Mouse (Mus musculus) limb, embryonic 14.5 days (tissue): ENCODE measurements around the gene Irf2bp2. TPM values are rescaled to one million over a fixed set of nuclear protein-coding genes. Genes with fewer than 3 reads are reported as not detected.

Experiments used
- ATAC-seq: fragments of 200-750 bp; cut with Nextera tagmentation; 2 replicates; pipeline ENCODE4 v1.8.0; 2017; ENCODE audit warnings: low read depth, moderate number of reproducible peaks, moderate TSS enrichment; ENCODE audit not compliant: low FRiP score
- DNase-seq: peaks from one replicate; pipeline ENCODE4 v3.0.0-alpha.2; 2015; ENCODE audit warnings: low spot score
- H3K27ac ChIP-seq: fragments of 300-500 bp; sonication (generic); replicated peaks from 2 replicates; pipeline ENCODE4 v1.5.1; 2014; ENCODE audit warnings: low read depth, mild to moderate bottlenecking, low read length, moderate library complexity, mixed read lengths
- H3K27me3 ChIP-seq: fragments of 300-500 bp; sonication (generic); 2 replicates; pipeline ENCODE4 v1.6.1; 2014; ENCODE audit warnings: low read length, mixed read lengths; ENCODE audit not compliant: control insufficient read depth, insufficient read depth
- H3K36me3 ChIP-seq: fragments of 300-500 bp; sonication (generic); 2 replicates; pipeline ENCODE4 v1.6.1; 2014; ENCODE audit warnings: mild to moderate bottlenecking, low read length, moderate library complexity, mixed read lengths; ENCODE audit not compliant: control insufficient read depth, insufficient read depth
- H3K4me1 ChIP-seq: fragments of 300-500 bp; sonication (generic); 2 replicates; pipeline ENCODE4 v1.6.1; 2014; ENCODE audit warnings: antibody characterized with exemption, low read length, mixed read lengths; ENCODE audit not compliant: control insufficient read depth, insufficient read depth
- H3K4me2 ChIP-seq: fragments of 300-500 bp; sonication (generic); replicated peaks from 2 replicates; pipeline ENCODE4 v1.6.1; 2014; ENCODE audit warnings: low read depth, mild to moderate bottlenecking, low read length, moderate library complexity; ENCODE audit not compliant: severe bottlenecking
- H3K4me3 ChIP-seq: fragments of 300-500 bp; sonication (generic); replicated peaks from 2 replicates; pipeline ENCODE4 v1.5.1; 2014; ENCODE audit warnings: low read length
- H3K9ac ChIP-seq: fragments of 300-500 bp; sonication (generic); 2 replicates; pipeline ENCODE4 v1.6.1; 2014; ENCODE audit warnings: mild to moderate bottlenecking, low read depth, low read length, moderate library complexity; ENCODE audit not compliant: severe bottlenecking
- H3K9me3 ChIP-seq: fragments of 300-500 bp; sonication (generic); 2 replicates; pipeline ENCODE4 v1.6.1; 2016; ENCODE audit warnings: low read length; ENCODE audit not compliant: control insufficient read depth
- POLR2A ChIP-seq: fragments of 200-500 bp; IDR thresholded peaks from 2 replicates; pipeline ENCODE4 v1.8.0; 2012; ENCODE audit warnings: inconsistent platforms, mild to moderate bottlenecking, moderate library complexity, borderline replicate concordance; ENCODE audit not compliant: insufficient read depth, insufficient read length; ENCODE audit errors: extremely low read depth
- WGBS: fragments of 180-500 bp; shearing (Covaris S2); extraction: QIAGEN DNeasy Blood & Tissue Kit; methylation state at CpG from one replicate; pipeline ENCODE4 v1.1.7; 2014; 5-methylcytosine and 5-hydroxymethylcytosine counted together
- polyA plus RNA-seq, 2 experiments: library from polyadenylated mRNA; depleted of rRNA in 1 of 2; stranded (reverse) in 1 of 2; unstranded in 1 of 2; fragments of >200 nt; fragmentation: Nextera tagmentation in 1 of 2; extraction: Ambion mirVana in 1 of 2; gene quantifications; 2 replicates each; pipeline versions ENCODE4 v1.2.1 to v1.2.3; 2012 to 2014

Gene Irf2bp2
- polyA plus RNA-seq, 2 experiments = 10.1 to 44.5 TPM

DNA sequence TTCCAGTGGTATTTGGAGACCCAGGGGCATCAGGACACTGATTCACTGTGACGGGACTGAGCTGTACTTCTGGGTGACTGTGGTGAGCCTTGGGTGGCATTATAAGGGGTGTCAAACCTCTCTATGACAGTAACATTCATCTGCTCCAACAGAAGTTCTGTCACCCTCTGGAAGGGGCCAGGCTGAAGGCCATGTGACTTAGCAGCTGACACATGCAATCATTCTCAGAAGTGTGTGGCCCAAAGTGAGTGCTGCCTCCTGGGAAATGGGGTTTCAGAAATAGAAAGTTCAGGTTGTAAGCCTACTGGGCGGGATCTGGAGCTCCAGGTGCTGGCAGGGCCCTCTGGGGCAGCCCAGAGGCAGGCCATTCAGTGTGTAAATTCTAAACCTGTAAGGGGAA is 26.1 kb downstream of the Irf2bp2 start:
- no peak overlapping the region for H3K9ac ChIP-seq
- 39% methylated on average over 2 of the region's 2 CpGs for WGBS
- H3K4me3 ChIP-seq = no peak overlapping the region
- no peak overlapping the region for H3K4me2 ChIP-seq
- H3K36me3 ChIP-seq = no peaks in the 10 kb centered on the region
- no peaks in the 10 kb centered on the region for H3K27me3 ChIP-seq
- ATAC-seq = peak; percentile 34; the same call in 1 of the 2 replicates
- TF ChIP-seq POLR2A = no peak
- H3K9me3 ChIP-seq = no peaks in the 10 kb centered on the region
- peaks cover 34% of the 10 kb centered on the region for H3K4me1 ChIP-seq
- H3K27ac ChIP-seq = peak overlapping the region; percentile 84
- DNase-seq = no peak

GRCm38 (mm10) chr8:126566446-126567062 is 27.2 kb downstream of the Irf2bp2 start:
- DNase-seq = peak; percentile 78
- H3K4me2 ChIP-seq = peak overlapping the region; percentile 27; the same call in 1 of the 2 replicates
- WGBS = 11% methylated on average over 14 of the region's 14 CpGs

GRCm38 (mm10) chr8:126565954-126566445 is 27.8 kb downstream of the Irf2bp2 start:
- Histone ChIP-seq H3K36me3 (no peaks in the 10 kb centered on the region), H3K4me1 (peaks cover 34% of the 10 kb centered on the region), H3K27ac (peak overlapping the region; percentile 84), H3K9ac (no peak overlapping the region), H3K27me3 (no peaks in the 10 kb centered on the region), H3K4me3 (no peak overlapping the region), H3K4me2 (peak overlapping the region; percentile 27; the same call in 1 of the 2 replicates), H3K9me3 (no peaks in the 10 kb centered on the region)
- ATAC-seq = peak; percentile 16; the same call in 1 of the 2 replicates
- WGBS = 57% methylated on average over 6 of the region's 6 CpGs
- no peak for TF ChIP-seq POLR2A
- no peak for DNase-seq

More at GRCm38 (mm10) chr8:126566446-126567062, 27.2 kb downstream of the Irf2bp2 start:
- Histone ChIP-seq H3K9me3 (no peaks in the 10 kb centered on the region), H3K4me1 (peaks cover 34% of the 10 kb centered on the region), H3K9ac (no peak overlapping the region), H3K27ac (peak overlapping the region; percentile 84), H3K36me3 (no peaks in the 10 kb centered on the region), H3K27me3 (no peaks in the 10 kb centered on the region), H3K4me3 (no peak overlapping the region)
- peak; percentile 85 for ATAC-seq
- TF ChIP-seq POLR2A = no peak

DNA sequence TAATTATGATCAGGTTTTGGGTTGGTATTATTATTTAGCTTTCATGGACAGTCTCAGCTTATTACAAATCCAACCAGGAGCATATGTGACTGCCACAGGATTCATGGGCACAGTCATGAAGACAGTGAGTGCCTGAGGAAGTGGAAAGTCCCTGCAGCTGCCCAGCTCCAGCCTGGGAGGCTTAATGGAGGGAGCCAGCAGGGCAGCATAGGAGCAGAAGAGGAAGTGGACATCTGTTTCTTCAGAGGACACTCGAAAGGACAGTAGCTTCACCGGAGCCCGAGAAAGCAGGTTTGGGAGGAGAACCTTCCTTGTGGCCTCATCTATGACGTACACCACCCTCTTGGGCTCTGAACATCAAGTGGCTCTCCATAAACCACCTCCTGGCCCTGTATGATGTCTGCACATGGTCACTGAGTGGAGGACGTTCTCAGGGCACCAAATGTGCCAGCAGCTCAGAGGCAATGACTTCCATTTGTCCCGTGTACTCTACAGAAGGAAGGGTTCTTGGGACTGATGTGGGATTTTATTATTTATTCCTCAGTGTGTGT is 28.5 kb downstream of the Irf2bp2 start:
- H3K4me1 ChIP-seq = peaks cover 31% of the 10 kb centered on the region
- 74% methylated on average over 6 of the region's 6 CpGs for WGBS
- no peak overlapping the region for H3K4me2 ChIP-seq
- H3K27ac ChIP-seq = 0 out of 2 replicates have a peak overlapping the region, but pooled peaks have one; percentile 84
- no peak for ATAC-seq
- TF ChIP-seq POLR2A = no peak
- H3K4me3 ChIP-seq = no peak overlapping the region
- H3K9me3 ChIP-seq = no peaks in the 10 kb centered on the region
- H3K36me3 ChIP-seq = no peaks in the 10 kb centered on the region
- no peaks in the 10 kb centered on the region for H3K27me3 ChIP-seq
- no peak overlapping the region for H3K9ac ChIP-seq
- no peak for DNase-seq

GRCm38 (mm10) chr8:126564551-126565154 is 29.1 kb downstream of the Irf2bp2 start:
- H3K4me3 ChIP-seq = no peak overlapping the region
- TF ChIP-seq POLR2A = no peak
- WGBS = 68% methylated on average over 9 of the region's 9 CpGs
- H3K4me1 ChIP-seq = peaks cover 30% of the 10 kb centered on the region
- ATAC-seq (no peak), DNase-seq (no peak)
- H3K27me3 ChIP-seq = no peaks in the 10 kb centered on the region
- H3K27ac ChIP-seq = no peak overlapping the region
- H3K9ac ChIP-seq = no peak overlapping the region
- H3K9me3 ChIP-seq = no peaks in the 10 kb centered on the region
- H3K4me2 ChIP-seq = no peak overlapping the region
- no peaks in the 10 kb centered on the region for H3K36me3 ChIP-seq
